Mouse (Mus musculus) MEL (cell line): ENCODE results near the gene Magohb. TPM values are rescaled to one million over a fixed set of nuclear protein-coding genes. Genes with fewer than 3 reads are reported as not detected.

Source experiments
- DNase-seq: peaks from one replicate; pipeline ENCODE4 v3.0.0; 2011; ENCODE audit warnings: low read depth, low spot score
- H3K27ac ChIP-seq: 2 replicates; pipeline ENCODE4 v1.5.1; 2012; ENCODE audit warnings: low read depth, mild to moderate bottlenecking, control low read depth, low read length, moderate library complexity; ENCODE audit not compliant: control insufficient read depth
- H3K27me3 ChIP-seq, 2 experiments: fragments of 150-350 bp in 1 of 2; sonication (generic) in 1 of 2; 2 replicates each; pipeline ENCODE4 v1.6.1; 2012; ENCODE audit warnings: low read length in 2 of 2, mild to moderate bottlenecking in 2 of 2, improper control_type of control experiment in 1 of 2, moderate library complexity in 1 of 2; ENCODE audit not compliant: insufficient read depth in 2 of 2, control insufficient read depth in 1 of 2
- H3K36me3 ChIP-seq, 2 experiments: 2 replicates each; pipeline ENCODE4 v1.6.1; 2012 to 2014; ENCODE audit warnings: low read length in 2 of 2, improper control_type of control experiment in 1 of 2, inconsistent platforms in 1 of 2, mild to moderate bottlenecking in 1 of 2; ENCODE audit not compliant: insufficient read depth in 2 of 2, control insufficient read depth in 1 of 2
- H3K4me1 ChIP-seq, 2 experiments: fragments of 150-350 bp in 1 of 2; sonication (generic) in 1 of 2; 2 replicates each; pipeline ENCODE4 v1.6.1; 2012; ENCODE audit warnings: low read length in 2 of 2, improper control_type of control experiment in 1 of 2, mild to moderate bottlenecking in 1 of 2; ENCODE audit not compliant: insufficient read depth in 2 of 2, control insufficient read depth in 1 of 2
- H3K4me3 ChIP-seq, 2 experiments: fragments of 150-350 bp in 1 of 2; sonication (generic) in 1 of 2; 2 replicates each; pipeline ENCODE4 v1.5.1; 2012; ENCODE audit warnings: low read depth in 2 of 2, low read length in 2 of 2, mild to moderate bottlenecking in 2 of 2, moderate library complexity in 2 of 2, control low read depth in 1 of 2, improper control_type of control experiment in 1 of 2; ENCODE audit not compliant: control insufficient read depth in 1 of 2, insufficient read depth in 1 of 2
- H3K79me2 ChIP-seq: 2 replicates; pipeline ENCODE4 v1.6.1; 2012; ENCODE audit warnings: mild to moderate bottlenecking, low read length, moderate library complexity; ENCODE audit not compliant: control insufficient read depth, poor library complexity, insufficient read depth
- H3K9ac ChIP-seq: 2 replicates; pipeline ENCODE4 v1.6.1; 2012; ENCODE audit warnings: low read depth, mild to moderate bottlenecking, control low read depth, low read length, moderate library complexity; ENCODE audit not compliant: control insufficient read depth, poor library complexity, severe bottlenecking
- H3K9me3 ChIP-seq: fragments of 150-350 bp; sonication (generic); replicated peaks from 2 replicates; pipeline ENCODE4 v1.6.1; 2012; ENCODE audit warnings: mild to moderate bottlenecking, low read length, improper control_type of control experiment, moderate library complexity; ENCODE audit not compliant: insufficient read depth
- BHLHE40 ChIP-seq: IDR thresholded peaks from 2 replicates; pipeline ENCODE4 v1.6.1; 2012; ENCODE audit warnings: low read depth, mild to moderate bottlenecking, inconsistent platforms, low read length, improper control_type of control experiment, borderline replicate concordance
- CHD1 ChIP-seq: IDR thresholded peaks from 2 replicates; pipeline ENCODE4 v1.6.1; 2012; ENCODE audit warnings: low read depth, mild to moderate bottlenecking, inconsistent platforms, low read length, improper control_type of control experiment
- ELF1 ChIP-seq: IDR thresholded peaks from 2 replicates; pipeline ENCODE4 v1.6.1; 2014; ENCODE audit warnings: low read depth, mild to moderate bottlenecking, inconsistent platforms, low read length, improper control_type of control experiment, moderate library complexity
- ETS1 ChIP-seq: IDR thresholded peaks from 2 replicates; pipeline ENCODE4 v1.6.1; 2012; ENCODE audit warnings: low read depth, mild to moderate bottlenecking, inconsistent platforms, low read length, improper control_type of control experiment, moderate library complexity
- GATA1 ChIP-seq: IDR thresholded peaks from 2 replicates; pipeline ENCODE4 v1.6.1; 2011; ENCODE audit warnings: low read depth, low read length, improper control_type of control experiment
- MEF2A ChIP-seq: IDR thresholded peaks from 2 replicates; pipeline ENCODE4 v1.6.1; 2014; ENCODE audit warnings: low read depth, mild to moderate bottlenecking, inconsistent platforms, low read length, improper control_type of control experiment; ENCODE audit not compliant: poor library complexity, insufficient replicate concordance, severe bottlenecking; ENCODE audit errors: extremely low read depth
- MXI1 ChIP-seq: IDR thresholded peaks from 2 replicates; pipeline ENCODE4 v1.6.1; 2011; ENCODE audit warnings: mild to moderate bottlenecking, low read depth, low read length, improper control_type of control experiment
- MYB ChIP-seq: IDR thresholded peaks from 2 replicates; pipeline ENCODE4 v1.6.1; 2011; ENCODE audit warnings: mild to moderate bottlenecking, low read depth, low read length, improper control_type of control experiment
- NELFE ChIP-seq: IDR thresholded peaks from 2 replicates; pipeline ENCODE4 v1.6.1; 2011; ENCODE audit warnings: low read depth, low read length, improper control_type of control experiment
- POLR2AphosphoS2 ChIP-seq: IDR thresholded peaks from 2 replicates; pipeline ENCODE4 v1.6.1; 2011; ENCODE audit warnings: low read length, improper control_type of control experiment
- POLR2AphosphoS5 ChIP-seq: IDR thresholded peaks from 2 replicates; pipeline ENCODE4 v1.6.1; 2012; ENCODE audit warnings: low read depth, borderline replicate concordance, mild to moderate bottlenecking, inconsistent platforms, low read length, moderate library complexity, mixed read lengths
- SIN3A ChIP-seq: IDR thresholded peaks from 2 replicates; pipeline ENCODE4 v1.6.1; 2012; ENCODE audit warnings: low read length, improper control_type of control experiment, inconsistent platforms
- TCF12 ChIP-seq: IDR thresholded peaks from 2 replicates; pipeline ENCODE4 v1.6.1; 2014; ENCODE audit warnings: low read depth, mild to moderate bottlenecking, inconsistent platforms, low read length, improper control_type of control experiment, moderate library complexity
- USF1 ChIP-seq: IDR thresholded peaks from 2 replicates; pipeline ENCODE4 v1.6.1; 2014; ENCODE audit warnings: low read depth, mild to moderate bottlenecking, inconsistent platforms, low read length, improper control_type of control experiment, moderate library complexity
- ZC3H11A ChIP-seq: IDR thresholded peaks from 2 replicates; pipeline ENCODE4 v1.6.1; 2012; ENCODE audit warnings: low read depth, mild to moderate bottlenecking, inconsistent platforms, low read length, improper control_type of control experiment
- ZKSCAN1 ChIP-seq: IDR thresholded peaks from 2 replicates; pipeline ENCODE4 v1.6.1; 2012; ENCODE audit warnings: low read depth, mild to moderate bottlenecking, inconsistent platforms, low read length, improper control_type of control experiment, moderate library complexity
- ZMIZ1 ChIP-seq: IDR thresholded peaks from 2 replicates; pipeline ENCODE4 v1.6.1; 2012; ENCODE audit warnings: low read depth, mild to moderate bottlenecking, inconsistent platforms, low read length, improper control_type of control experiment, moderate library complexity
- polyA plus RNA-seq, 2 experiments: library from polyadenylated mRNA; stranded (reverse) in 1 of 2; unstranded in 1 of 2; fragments of >175 nt in 1 of 2; fragments of >200 nt in 1 of 2; gene quantifications; 2 replicates each; pipeline versions ENCODE4 v1.2.1 to v1.2.4; 2012; ENCODE audit warnings: low replicate concordance in 2 of 2, low read depth in 1 of 2; ENCODE audit not compliant: insufficient read length in 2 of 2, insufficient read depth in 1 of 2, missing spikeins in 1 of 2
- total RNA-seq: library from RNA; depleted of rRNA; stranded (reverse); fragments of 300-350 nt; gene quantifications from 2 replicates; pipeline ENCODE4 v1.2.3, GENCODE M21; 2012

The Magohb gene
- total and polyA plus RNA-seq, 3 experiments = 31.4 to 38.2 TPM; not detected in 1

- TF ChIP-seq POLR2AphosphoS5 (no peak), GATA1 (0 out of 2 replicates have a peak, but pooled peaks have one; percentile 2), NELFE (peak; percentile 69), ETS1 (0 out of 2 replicates have a peak, but pooled peaks have one; percentile 31)
These were observed at the start of gene Magohb (continued) for GRCm38 (mm10) chr6:131292991-131293788.

- H3K4me1 ChIP-seq = no peaks in the 10 kb centered on the region
- no peaks in the 10 kb centered on the region for H3K36me3 ChIP-seq
- no peak overlapping the region for H3K9ac ChIP-seq
- H3K27ac ChIP-seq = no peak overlapping the region
- TF ChIP-seq POLR2AphosphoS2 (no peak), ZMIZ1 (no peak), ZC3H11A (no peak), MXI1 (no peak), CHD1 (no peak), SIN3A (no peak), ELF1 (no peak), BHLHE40 (no peak), MYB (no peak), USF1 (no peak), GATA1 (no peak), ETS1 (no peak), MEF2A (no peak), TCF12 (no peak)
- H3K79me2 ChIP-seq = no peaks in the 10 kb centered on the region
- H3K4me3 ChIP-seq = no peak overlapping the region
- H3K9me3 ChIP-seq = no peaks in the 10 kb centered on the region
- peaks cover 0 to 1% of the 10 kb centered on the region in 2 experiments; a peak in 1 of 4 replicates for H3K27me3 ChIP-seq
- no peak for DNase-seq
These were observed 47.0 kb upstream of the Magohb start for GRCm38 (mm10) chr6:131340082-131340481.

GRCm38 (mm10) chr6:131339309-131339708 is 46.3 kb upstream of the Magohb start:
- Histone ChIP-seq H3K36me3 (no peaks in the 10 kb centered on the region), H3K27ac (no peak overlapping the region), H3K4me3 (no peak overlapping the region), H3K9me3 (no peaks in the 10 kb centered on the region), H3K79me2 (no peaks in the 10 kb centered on the region), H3K9ac (no peak overlapping the region), H3K27me3 (peaks cover 0 to 1% of the 10 kb centered on the region in 2 experiments; a peak in 1 of 4 replicates), H3K4me1 (no peaks in the 10 kb centered on the region)
- DNase-seq = no peak
- no peak for TF ChIP-seq ZKSCAN1
- TF ChIP-seq USF1 = no peak
- no peak for TF ChIP-seq SIN3A
